Mouse (Mus musculus) MEL (cell line): ENCODE measurements around the gene Vsig8. TPM values are rescaled to one million over a fixed set of nuclear protein-coding genes. Genes with fewer than 3 reads are reported as not detected.

Experiments
- DNase-seq: peaks from one replicate; pipeline ENCODE4 v3.0.0; 2011; ENCODE audit warnings: low read depth, low spot score
- H3K27ac ChIP-seq: 2 replicates; pipeline ENCODE4 v1.5.1; 2012; ENCODE audit warnings: low read depth, mild to moderate bottlenecking, control low read depth, low read length, moderate library complexity; ENCODE audit not compliant: control insufficient read depth
- H3K27me3 ChIP-seq, 2 experiments: fragments of 150-350 bp in 1 of 2; sonication (generic) in 1 of 2; 2 replicates each; pipeline ENCODE4 v1.6.1; 2012; ENCODE audit warnings: low read length in 2 of 2, mild to moderate bottlenecking in 2 of 2, improper control_type of control experiment in 1 of 2, moderate library complexity in 1 of 2; ENCODE audit not compliant: insufficient read depth in 2 of 2, control insufficient read depth in 1 of 2
- H3K36me3 ChIP-seq, 2 experiments: 2 replicates each; pipeline ENCODE4 v1.6.1; 2012 to 2014; ENCODE audit warnings: low read length in 2 of 2, improper control_type of control experiment in 1 of 2, inconsistent platforms in 1 of 2, mild to moderate bottlenecking in 1 of 2; ENCODE audit not compliant: insufficient read depth in 2 of 2, control insufficient read depth in 1 of 2
- H3K4me1 ChIP-seq, 2 experiments: fragments of 150-350 bp in 1 of 2; sonication (generic) in 1 of 2; 2 replicates each; pipeline ENCODE4 v1.6.1; 2012; ENCODE audit warnings: low read length in 2 of 2, improper control_type of control experiment in 1 of 2, mild to moderate bottlenecking in 1 of 2; ENCODE audit not compliant: insufficient read depth in 2 of 2, control insufficient read depth in 1 of 2
- H3K4me3 ChIP-seq, 2 experiments: fragments of 150-350 bp in 1 of 2; sonication (generic) in 1 of 2; 2 replicates each; pipeline ENCODE4 v1.5.1; 2012; ENCODE audit warnings: low read depth in 2 of 2, low read length in 2 of 2, mild to moderate bottlenecking in 2 of 2, moderate library complexity in 2 of 2, control low read depth in 1 of 2, improper control_type of control experiment in 1 of 2; ENCODE audit not compliant: control insufficient read depth in 1 of 2, insufficient read depth in 1 of 2
- H3K79me2 ChIP-seq: 2 replicates; pipeline ENCODE4 v1.6.1; 2012; ENCODE audit warnings: mild to moderate bottlenecking, low read length, moderate library complexity; ENCODE audit not compliant: control insufficient read depth, poor library complexity, insufficient read depth
- H3K9ac ChIP-seq: 2 replicates; pipeline ENCODE4 v1.6.1; 2012; ENCODE audit warnings: low read depth, mild to moderate bottlenecking, control low read depth, low read length, moderate library complexity; ENCODE audit not compliant: control insufficient read depth, poor library complexity, severe bottlenecking
- H3K9me3 ChIP-seq: fragments of 150-350 bp; sonication (generic); replicated peaks from 2 replicates; pipeline ENCODE4 v1.6.1; 2012; ENCODE audit warnings: mild to moderate bottlenecking, low read length, improper control_type of control experiment, moderate library complexity; ENCODE audit not compliant: insufficient read depth
- BHLHE40 ChIP-seq: IDR thresholded peaks from 2 replicates; pipeline ENCODE4 v1.6.1; 2012; ENCODE audit warnings: low read depth, mild to moderate bottlenecking, inconsistent platforms, low read length, improper control_type of control experiment, borderline replicate concordance
- CHD2 ChIP-seq: IDR thresholded peaks from 2 replicates; pipeline ENCODE4 v1.6.1; 2011; ENCODE audit warnings: low read length, improper control_type of control experiment
- EP300 ChIP-seq, 2 experiments: IDR thresholded peaks; 2 replicates each; pipeline ENCODE4 v1.6.1; 2011; ENCODE audit warnings: improper control_type of control experiment in 2 of 2, low read length in 2 of 2, low read depth in 1 of 2, mild to moderate bottlenecking in 1 of 2
- JUND ChIP-seq: IDR thresholded peaks from 2 replicates; pipeline ENCODE4 v1.6.1; 2011; ENCODE audit warnings: low read depth, mild to moderate bottlenecking, improper control_type of control experiment, low read length
- MAX ChIP-seq: IDR thresholded peaks from 2 replicates; pipeline ENCODE4 v1.6.1; 2011; ENCODE audit warnings: low read length, improper control_type of control experiment
- MAZ ChIP-seq: IDR thresholded peaks from 2 replicates; pipeline ENCODE4 v1.6.1; 2012; ENCODE audit warnings: low read depth, mild to moderate bottlenecking, inconsistent platforms, low read length, improper control_type of control experiment
- MXI1 ChIP-seq: IDR thresholded peaks from 2 replicates; pipeline ENCODE4 v1.6.1; 2011; ENCODE audit warnings: mild to moderate bottlenecking, low read depth, low read length, improper control_type of control experiment
- MYC ChIP-seq: IDR thresholded peaks from 2 replicates; pipeline ENCODE4 v1.6.1; 2011; ENCODE audit warnings: low read depth, mild to moderate bottlenecking, low read length, improper control_type of control experiment, moderate library complexity
- NRF1 ChIP-seq: IDR thresholded peaks from 2 replicates; pipeline ENCODE4 v1.6.1; 2014; ENCODE audit warnings: low read depth, mild to moderate bottlenecking, inconsistent platforms, low read length, improper control_type of control experiment, moderate library complexity; ENCODE audit not compliant: poor library complexity, insufficient read depth, severe bottlenecking
- POLR2A ChIP-seq, 2 experiments: IDR thresholded peaks; 2 replicates each; pipeline ENCODE4 v1.6.1; 2011 to 2012; ENCODE audit warnings: low read length in 2 of 2, mild to moderate bottlenecking in 2 of 2, control low read depth in 1 of 2, improper control_type of control experiment in 1 of 2, low read depth in 1 of 2, moderate library complexity in 1 of 2; ENCODE audit not compliant: control insufficient read depth in 1 of 2, insufficient read depth in 1 of 2, poor library complexity in 1 of 2
- POLR2AphosphoS2 ChIP-seq: IDR thresholded peaks from 2 replicates; pipeline ENCODE4 v1.6.1; 2011; ENCODE audit warnings: low read length, improper control_type of control experiment
- POLR2AphosphoS5 ChIP-seq: IDR thresholded peaks from 2 replicates; pipeline ENCODE4 v1.6.1; 2012; ENCODE audit warnings: low read depth, borderline replicate concordance, mild to moderate bottlenecking, inconsistent platforms, low read length, moderate library complexity, mixed read lengths
- RAD21 ChIP-seq: IDR thresholded peaks from 2 replicates; pipeline ENCODE4 v1.6.1; 2011; ENCODE audit warnings: mild to moderate bottlenecking, low read depth, low read length, improper control_type of control experiment
- RCOR1 ChIP-seq: IDR thresholded peaks from 2 replicates; pipeline ENCODE4 v1.6.1; 2012; ENCODE audit warnings: low read depth, mild to moderate bottlenecking, inconsistent platforms, low read length, improper control_type of control experiment
- SIN3A ChIP-seq: IDR thresholded peaks from 2 replicates; pipeline ENCODE4 v1.6.1; 2012; ENCODE audit warnings: low read length, improper control_type of control experiment, inconsistent platforms
- SMC3 ChIP-seq: IDR thresholded peaks from 2 replicates; pipeline ENCODE4 v1.6.1; 2011; ENCODE audit warnings: low read depth, low read length, improper control_type of control experiment
- TBP ChIP-seq: IDR thresholded peaks from 2 replicates; pipeline ENCODE4 v1.8.0; 2011; ENCODE audit warnings: low read depth, low read length, improper control_type of control experiment
- USF1 ChIP-seq: IDR thresholded peaks from 2 replicates; pipeline ENCODE4 v1.6.1; 2014; ENCODE audit warnings: low read depth, mild to moderate bottlenecking, inconsistent platforms, low read length, improper control_type of control experiment, moderate library complexity
- USF2 ChIP-seq, 2 experiments: IDR thresholded peaks; 2 replicates each; pipeline ENCODE4 v1.6.1; 2011 to 2012; ENCODE audit warnings: improper control_type of control experiment in 2 of 2, low read length in 2 of 2, borderline replicate concordance in 1 of 2, inconsistent platforms in 1 of 2, low read depth in 1 of 2, mild to moderate bottlenecking in 1 of 2; ENCODE audit not compliant: insufficient read depth in 1 of 2
- ZMIZ1 ChIP-seq: IDR thresholded peaks from 2 replicates; pipeline ENCODE4 v1.6.1; 2012; ENCODE audit warnings: low read depth, mild to moderate bottlenecking, inconsistent platforms, low read length, improper control_type of control experiment, moderate library complexity
- ZNF384 ChIP-seq: IDR thresholded peaks from 2 replicates; pipeline ENCODE4 v1.6.1; 2012; ENCODE audit warnings: low read depth, mild to moderate bottlenecking, inconsistent platforms, low read length, improper control_type of control experiment
- polyA plus RNA-seq, 2 experiments: library from polyadenylated mRNA; stranded (reverse) in 1 of 2; unstranded in 1 of 2; fragments of >175 nt in 1 of 2; fragments of >200 nt in 1 of 2; gene quantifications; 2 replicates each; pipeline versions ENCODE4 v1.2.1 to v1.2.4; 2012; ENCODE audit warnings: low replicate concordance in 2 of 2, low read depth in 1 of 2; ENCODE audit not compliant: insufficient read length in 2 of 2, insufficient read depth in 1 of 2, missing spikeins in 1 of 2
- total RNA-seq: library from RNA; depleted of rRNA; stranded (reverse); fragments of 300-350 nt; gene quantifications from 2 replicates; pipeline ENCODE4 v1.2.3, GENCODE M21; 2012

The Vsig8 gene
- total and polyA plus RNA-seq, 3 experiments: not detected

DNA sequence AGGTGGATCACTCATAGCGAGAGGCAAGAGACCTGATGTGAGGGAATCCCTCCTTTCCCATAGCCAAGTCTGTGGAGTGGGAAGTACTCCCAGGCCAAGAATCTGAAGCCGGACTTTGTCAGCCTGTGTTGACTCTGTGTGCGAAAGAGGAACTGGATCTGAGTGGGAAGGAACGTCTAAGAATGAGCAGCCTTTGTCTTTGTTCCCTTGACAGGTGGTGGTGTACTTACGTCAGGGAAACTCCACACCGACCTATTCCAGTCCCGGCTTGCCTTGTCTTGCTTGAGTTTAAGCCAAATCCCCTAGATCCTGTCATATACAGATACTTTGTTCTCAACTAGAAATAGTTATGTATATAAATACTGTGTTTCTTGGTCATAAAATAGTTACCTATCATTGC is 33.2 kb upstream of the Vsig8 start:
- Histone ChIP-seq H3K27me3 (no peaks in the 10 kb centered on the region), H3K9ac (no peak overlapping the region), H3K9me3 (no peaks in the 10 kb centered on the region), H3K79me2 (no peaks in the 10 kb centered on the region), H3K4me1 (peaks cover 5 to 25% of the 10 kb centered on the region in 2 experiments), H3K4me3 (no peak overlapping the region), H3K27ac (no peak overlapping the region), H3K36me3 (peaks cover 0 to 19% of the 10 kb centered on the region in 2 experiments; a peak in 2 of 4 replicates)
- no peak for TF ChIP-seq TBP
- TF ChIP-seq MAX: no peak
- no peak for TF ChIP-seq JUND
- TF ChIP-seq SMC3: no peak
- peak; percentile 58 for DNase-seq

DNA sequence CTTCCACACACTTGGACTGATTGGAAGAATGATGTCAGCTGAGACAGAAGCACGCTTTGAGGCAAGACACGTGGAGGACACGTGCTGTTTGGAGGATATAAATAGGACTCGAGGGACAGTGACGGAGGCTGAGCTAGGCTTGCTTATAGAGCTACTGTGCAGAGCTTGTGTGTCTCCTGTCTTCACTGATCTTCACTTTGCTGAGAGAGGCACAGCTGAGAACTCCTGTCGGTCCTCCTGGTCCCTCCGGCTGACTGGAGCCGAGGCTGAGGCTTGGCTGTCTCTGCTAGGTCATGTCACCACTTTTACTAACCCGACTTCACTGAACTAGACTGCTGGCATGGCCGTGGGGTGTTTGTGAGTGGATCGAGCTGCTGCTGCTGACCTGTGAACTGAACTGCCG is 32.0 kb upstream of the Vsig8 start:
- H3K27me3 ChIP-seq: no peaks in the 10 kb centered on the region
- H3K79me2 ChIP-seq: no peaks in the 10 kb centered on the region
- no peak for TF ChIP-seq ZMIZ1
- H3K9ac ChIP-seq: no peak overlapping the region
- peaks cover 5 to 28% of the 10 kb centered on the region in 2 experiments for H3K4me1 ChIP-seq
- no peak for DNase-seq
- H3K36me3 ChIP-seq: peaks cover 0 to 19% of the 10 kb centered on the region in 2 experiments; a peak in 2 of 4 replicates
- no peak overlapping the region for H3K4me3 ChIP-seq
- H3K9me3 ChIP-seq: no peaks in the 10 kb centered on the region
- no peak overlapping the region for H3K27ac ChIP-seq

DNA sequence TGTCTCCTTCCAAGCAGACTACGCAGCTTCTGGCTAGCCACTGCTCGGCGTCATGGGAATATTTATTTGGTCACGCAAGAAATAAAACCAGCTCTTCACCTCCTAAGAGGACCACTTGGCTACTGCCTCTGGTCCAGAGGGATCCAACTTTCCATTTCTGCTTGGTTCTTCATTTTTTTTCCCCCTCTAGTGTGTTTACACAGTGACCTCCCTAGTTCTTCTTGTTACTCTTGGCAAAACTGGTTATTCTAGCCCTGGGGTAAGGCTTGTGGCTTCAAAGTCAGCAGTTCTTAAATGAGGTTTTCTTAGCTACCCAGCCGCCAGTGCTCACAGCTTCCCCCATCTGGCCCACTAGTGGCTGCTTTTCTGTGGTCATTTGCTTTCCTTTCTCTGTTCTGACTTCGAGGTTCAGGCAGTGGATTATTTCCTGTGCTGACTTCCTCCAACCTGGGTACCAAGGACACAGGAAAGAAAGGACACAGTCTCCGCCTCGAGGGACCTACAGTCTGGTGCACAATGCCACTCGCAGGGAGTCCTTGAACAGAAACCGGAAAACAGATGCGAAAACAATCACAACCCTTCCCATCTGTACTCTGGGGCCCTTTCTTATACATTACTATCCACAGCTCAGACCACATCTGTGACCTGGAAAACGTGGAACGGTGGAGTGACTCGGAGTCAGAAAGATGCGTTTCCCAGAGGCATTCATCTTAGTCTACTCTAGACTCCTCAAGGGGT is 30.5 kb upstream of the Vsig8 start:
- Histone ChIP-seq H3K79me2 (no peaks in the 10 kb centered on the region), H3K9me3 (no peaks in the 10 kb centered on the region), H3K9ac (no peak overlapping the region; the same call in 1 of the 2 replicates), H3K4me3 (peak overlapping the region in 1 of 2 experiments; percentile 14; a peak in 1 of 4 replicates), H3K27ac (no peak overlapping the region), H3K36me3 (peaks cover 0 to 19% of the 10 kb centered on the region in 2 experiments; a peak in 2 of 4 replicates), H3K4me1 (peaks cover 5 to 28% of the 10 kb centered on the region in 2 experiments), H3K27me3 (no peaks in the 10 kb centered on the region)
- peak; percentile 44 for DNase-seq
- TF ChIP-seq NRF1 (no peak), MAZ (no peak), BHLHE40 (no peak), JUND (no peak), RAD21 (no peak), ZMIZ1 (no peak), SIN3A (no peak), POLR2AphosphoS5 (no peak), TBP (no peak), MXI1 (no peak), MYC (no peak), MAX (no peak), CHD2 (no peak), USF1 (no peak), ZNF384 (no peak), RCOR1 (no peak), USF2 (IDR thresholded peaks at IDR 0.05; ENCODE audit: borderline replicate concordance in 1 of 2, insufficient read depth in 1 of 2, low read depth in 1 of 2, low read length in 2 of 2) (no peak), POLR2A (IDR thresholded peaks at IDR 0.05; ENCODE audit: control insufficient read depth in 1 of 2, insufficient read depth in 1 of 2, low read depth in 1 of 2, low read length in 2 of 2, poor library complexity in 1 of 2) (no peak), POLR2AphosphoS2 (no peak), EP300 (IDR thresholded peaks at IDR 0.05; ENCODE audit: low read depth in 1 of 2, low read length in 2 of 2) (no peak)
